Mouse (Mus musculus) C2C12 (cell line): ENCODE results near the gene 9530068E07Rik.

Experiments
- CEBPB ChIP-seq: IDR thresholded peaks from one replicate; pipeline ENCODE4 v1.6.1; 2011; ENCODE audit warnings: low read depth, mild to moderate bottlenecking, control low read depth, moderate library complexity
- CTCF ChIP-seq: IDR thresholded peaks from one replicate; pipeline ENCODE4 v1.5.1; 2011; ENCODE audit not compliant: control insufficient read depth, insufficient read depth, insufficient read length
- FOSL1 ChIP-seq: IDR thresholded peaks from one replicate; pipeline ENCODE4 v1.8.0; 2011; ENCODE audit warnings: mild to moderate bottlenecking, low read length; ENCODE audit not compliant: poor library complexity, insufficient read depth, severe bottlenecking
- MAX ChIP-seq: IDR thresholded peaks from one replicate; pipeline ENCODE4 v1.6.1; 2011; ENCODE audit warnings: mild to moderate bottlenecking, control low read depth
- MYOD1 ChIP-seq: IDR thresholded peaks from one replicate; pipeline ENCODE4 v1.6.1; 2011; ENCODE audit warnings: low read depth; ENCODE audit not compliant: control insufficient read depth, insufficient read length
- MYOG ChIP-seq: IDR thresholded peaks from one replicate; pipeline ENCODE4 v1.6.1; 2011; ENCODE audit not compliant: control insufficient read depth, insufficient read length; ENCODE audit errors: extremely low read depth
- USF1 ChIP-seq: IDR thresholded peaks from one replicate; pipeline ENCODE4 v1.6.1; 2011; ENCODE audit warnings: low read depth, mild to moderate bottlenecking, control low read depth, moderate library complexity

GRCm38 (mm10) chr11:52360471-52361277, 35.6 kb upstream of the 9530068E07Rik start, which contains the start of gene Vdac1:
- TF ChIP-seq CTCF (no peak), USF1 (no peak), CEBPB (no peak), FOSL1 (no peak), MYOD1 (no peak), MAX (no peak), MYOG (no peak)
